Comparison of ENCODE assay signal across 25 mouse cellular contexts in genomic region chrX:14835862-14836261, GRCm38 (mm10).
A peak's percentile ranks its signal among the peaks of the same experiment; 100 is the strongest.
DNase-seq lines count a peak whose midpoint lies in the region; ATAC-seq lines count a peak whose summit lies in the region.
"Had no signal": no experiment of that assay in that cellular context is flagged by ENCODE, and none has a peak within 500 bp of the region (broad histone marks: within the 10 kb centered on the region; RNA-seq: fewer than 3 reads in every experiment).

No protein-coding gene starts in this region.

- H3K4me2 ChIP-seq in forebrain, embryonic 13.5 days = no peak overlapping the region
- H3K4me2 ChIP-seq in forebrain, embryonic 12.5 days = no peak overlapping the region
- no peak overlapping the region for H3K4me2 ChIP-seq in forebrain, embryonic 15.5 days (replicated peaks)
- H3K4me2 ChIP-seq in forebrain, embryonic 11.5 days (ENCODE audit: low read depth, low read length, severe bottlenecking) = no peak overlapping the region
- no peak overlapping the region for H3K4me2 ChIP-seq in forebrain, embryonic 16.5 days (ENCODE audit: low read length)
- no peak overlapping the region for H3K4me2 ChIP-seq in midbrain, embryonic 15.5 days
- H3K4me2 ChIP-seq: embryonic facial prominence, embryonic 13.5 days; embryonic facial prominence, embryonic 15.5 days had no signal

- H3K9me3 ChIP-seq in forebrain, embryonic 13.5 days (replicated peaks) = no peaks in the 10 kb centered on the region
- no peaks in the 10 kb centered on the region for H3K9me3 ChIP-seq in forebrain, embryonic 12.5 days
- no peaks in the 10 kb centered on the region for H3K9me3 ChIP-seq in forebrain, embryonic 15.5 days
- no peaks in the 10 kb centered on the region for H3K9me3 ChIP-seq in forebrain, embryonic 11.5 days (ENCODE audit: control insufficient read depth, low read length)
- no peaks in the 10 kb centered on the region for H3K9me3 ChIP-seq in forebrain, embryonic 16.5 days (ENCODE audit: control insufficient read depth, low read length)
- no peaks in the 10 kb centered on the region; the same call in 1 of the 2 replicates for H3K9me3 ChIP-seq in midbrain, embryonic 15.5 days
- H3K9me3 ChIP-seq: embryonic facial prominence, embryonic 13.5 days; embryonic facial prominence, embryonic 15.5 days; G1E had no signal

- no peaks in the 10 kb centered on the region for H3K36me3 ChIP-seq in forebrain, embryonic 13.5 days (ENCODE audit: poor library complexity, severe bottlenecking)
- no peaks in the 10 kb centered on the region for H3K36me3 ChIP-seq in forebrain, embryonic 12.5 days (replicated peaks)
- H3K36me3 ChIP-seq in forebrain, embryonic 15.5 days = no peaks in the 10 kb centered on the region
- H3K36me3 ChIP-seq in forebrain, embryonic 11.5 days (ENCODE audit: control insufficient read depth, insufficient read depth, low read length) = no peaks in the 10 kb centered on the region
- no peaks in the 10 kb centered on the region for H3K36me3 ChIP-seq in forebrain, embryonic 16.5 days (ENCODE audit: control insufficient read depth, insufficient read depth)
- H3K36me3 ChIP-seq in midbrain, embryonic 15.5 days (replicated peaks) = no peaks in the 10 kb centered on the region
- H3K36me3 ChIP-seq: embryonic facial prominence, embryonic 13.5 days; embryonic facial prominence, embryonic 15.5 days; G1E had no signal

- peak; percentile 57; the same call in 1 of the 2 replicates for ATAC-seq in forebrain, embryonic 13.5 days
- ATAC-seq in forebrain, embryonic 12.5 days (ENCODE audit: low FRiP score) = no peak
- 0 out of 2 replicates have a peak, but pooled peaks have one; percentile 48 for ATAC-seq in forebrain, embryonic 15.5 days (replicated peaks)
- no peak for ATAC-seq in forebrain, embryonic 11.5 days (replicated peaks; ENCODE audit: low FRiP score)
- ATAC-seq in forebrain, embryonic 16.5 days = peak; percentile 72
- ATAC-seq in midbrain, embryonic 15.5 days (replicated peaks) = no peak
- ATAC-seq: activated CD4-positive, CD25-positive, alpha-beta regulatory T cell, adult 4 months; CD4-positive, CD25-positive, alpha-beta regulatory T cell, adult 4 months; Patski had no signal

- no peak overlapping the region for H3K4me3 ChIP-seq in forebrain, embryonic 13.5 days
- H3K4me3 ChIP-seq in forebrain, embryonic 12.5 days (replicated peaks) = no peak overlapping the region
- no peak overlapping the region for H3K4me3 ChIP-seq in forebrain, embryonic 15.5 days
- H3K4me3 ChIP-seq in forebrain, embryonic 11.5 days (ENCODE audit: low read depth, low read length) = no peak overlapping the region
- no peak overlapping the region for H3K4me3 ChIP-seq in forebrain, embryonic 16.5 days (replicated peaks; ENCODE audit: low read length)
- H3K4me3 ChIP-seq in midbrain, embryonic 15.5 days = no peak overlapping the region
- H3K4me3 ChIP-seq: embryonic facial prominence, embryonic 13.5 days; embryonic facial prominence, embryonic 15.5 days; erythroblast, embryonic 14.5 days had no signal

- DNase-seq in forebrain, embryonic 11.5 days (ENCODE audit: low spot score) = no peak
- peak; percentile 13 for DNase-seq in brain, adult 2 months (ENCODE audit: low read depth, low spot score)
- no peak for DNase-seq in cerebellum, postnatal 25 days
- DNase-seq: adrenal gland, adult 8-10 months; adrenal gland, postnatal 14 days; adrenal gland, postnatal 36 days; B cell, adult 2 months; cerebellum, adult 11-12 months; cerebellum, adult 2 months; cerebellum, adult 9-10 months; cerebellum, postnatal 36 days; embryo, embryonic 11 days had no signal

- H3K27ac ChIP-seq in forebrain, embryonic 13.5 days = no peak overlapping the region
- H3K27ac ChIP-seq in forebrain, embryonic 12.5 days = no peak overlapping the region
- H3K27ac ChIP-seq in forebrain, embryonic 15.5 days (replicated peaks) = peak overlapping the region; percentile 19; the same call in 1 of the 2 replicates
- no peak overlapping the region for H3K27ac ChIP-seq in forebrain, embryonic 11.5 days (ENCODE audit: low read depth, low read length)
- 0 out of 2 replicates have a peak overlapping the region, but pooled peaks have one; percentile 15 for H3K27ac ChIP-seq in forebrain, embryonic 16.5 days (ENCODE audit: low read length)
- H3K27ac ChIP-seq in midbrain, embryonic 15.5 days = no peak overlapping the region
- H3K27ac ChIP-seq: embryonic facial prominence, embryonic 13.5 days; embryonic facial prominence, embryonic 15.5 days had no signal

- no peaks in the 10 kb centered on the region for H3K4me1 ChIP-seq in forebrain, embryonic 13.5 days
- no peaks in the 10 kb centered on the region; the same call in 1 of the 2 replicates for H3K4me1 ChIP-seq in forebrain, embryonic 12.5 days
- no peaks in the 10 kb centered on the region for H3K4me1 ChIP-seq in forebrain, embryonic 15.5 days
- H3K4me1 ChIP-seq in forebrain, embryonic 11.5 days (replicated peaks; ENCODE audit: control insufficient read depth, insufficient read depth, low read length) = no peaks in the 10 kb centered on the region
- no peaks in the 10 kb centered on the region for H3K4me1 ChIP-seq in forebrain, embryonic 16.5 days (replicated peaks; ENCODE audit: control insufficient read depth, insufficient read depth, low read length)
- no peaks in the 10 kb centered on the region for H3K4me1 ChIP-seq in midbrain, embryonic 15.5 days
- H3K4me1 ChIP-seq: embryonic facial prominence, embryonic 13.5 days; embryonic facial prominence, embryonic 15.5 days had no signal

- WGBS in forebrain, embryonic 13.5 days = 69% methylated on average over 4 of the region's 4 CpGs
- 72% methylated on average over 4 of the region's 4 CpGs for WGBS in forebrain, embryonic 12.5 days
- WGBS in forebrain, embryonic 15.5 days = 45% methylated on average over 4 of the region's 4 CpGs
- WGBS in forebrain, embryonic 11.5 days = 72% methylated on average over 4 of the region's 4 CpGs
- 42% methylated on average over 4 of the region's 4 CpGs for WGBS in forebrain, embryonic 16.5 days
- WGBS in midbrain, embryonic 15.5 days = 55% methylated on average over 4 of the region's 4 CpGs

- no peak overlapping the region for H3K9ac ChIP-seq in forebrain, embryonic 13.5 days
- no peak overlapping the region for H3K9ac ChIP-seq in forebrain, embryonic 12.5 days
- no peak overlapping the region for H3K9ac ChIP-seq in forebrain, embryonic 15.5 days (replicated peaks)
- no peak overlapping the region for H3K9ac ChIP-seq in forebrain, embryonic 11.5 days (ENCODE audit: low read length)
- H3K9ac ChIP-seq in forebrain, embryonic 16.5 days (replicated peaks; ENCODE audit: low read depth, low read length) = no peak overlapping the region
- no peak overlapping the region for H3K9ac ChIP-seq in midbrain, embryonic 15.5 days
- H3K9ac ChIP-seq: embryonic facial prominence, embryonic 13.5 days; embryonic facial prominence, embryonic 15.5 days had no signal

- no peaks in the 10 kb centered on the region for H3K27me3 ChIP-seq in forebrain, embryonic 13.5 days
- no peaks in the 10 kb centered on the region for H3K27me3 ChIP-seq in forebrain, embryonic 12.5 days
- H3K27me3 ChIP-seq in forebrain, embryonic 15.5 days = no peaks in the 10 kb centered on the region
- H3K27me3 ChIP-seq in forebrain, embryonic 11.5 days (ENCODE audit: control insufficient read depth, insufficient read depth, low read length) = no peaks in the 10 kb centered on the region
- no peaks in the 10 kb centered on the region for H3K27me3 ChIP-seq in forebrain, embryonic 16.5 days (replicated peaks; ENCODE audit: control insufficient read depth, insufficient read depth, low read length)
- no peaks in the 10 kb centered on the region for H3K27me3 ChIP-seq in midbrain, embryonic 15.5 days (replicated peaks)
- H3K27me3 ChIP-seq: CH12.LX; embryonic facial prominence, embryonic 13.5 days; embryonic facial prominence, embryonic 15.5 days had no signal

Comparison
In these comparisons a context has a peak if more than half of its experiments do, and no peak if none do; other contexts are left out.
1. ATAC-seq: peak in forebrain, embryonic 13.5 days (single experiment), forebrain, embryonic 15.5 days (single experiment) and forebrain, embryonic 16.5 days (single experiment); none in forebrain, embryonic 12.5 days (single experiment), forebrain, embryonic 11.5 days (single experiment) and midbrain, embryonic 15.5 days (single experiment).
2. H3K27ac ChIP-seq: peak in forebrain, embryonic 15.5 days (single experiment) and forebrain, embryonic 16.5 days (single experiment); none in forebrain, embryonic 13.5 days (single experiment), forebrain, embryonic 12.5 days (single experiment), forebrain, embryonic 11.5 days (single experiment) and midbrain, embryonic 15.5 days (single experiment).